Mouse (Mus musculus) layer of hippocampus, adult 2 months (tissue): ENCODE data around the gene 4931428F04Rik. TPM values are rescaled to one million over a fixed set of nuclear protein-coding genes. Genes with fewer than 3 reads are reported as not detected.

ENCODE experiments used
- DNase-seq, 2 experiments: peaks; one replicate each; pipeline ENCODE4 v3.0.0; 2022; ENCODE audit warnings: low spot score in 2 of 2
- H3K27ac ChIP-seq: fragments of 200-600 bp; 2 replicates; pipeline ENCODE4 v1.8.1; 2022
- H3K4me3 ChIP-seq: fragments of 200-600 bp; 2 replicates; pipeline ENCODE4 v1.8.1; 2022; ENCODE audit warnings: mild to moderate bottlenecking
- CTCF ChIP-seq: fragments of 200-600 bp; conservative IDR thresholded peaks from 2 replicates; pipeline ENCODE4 v1.8.1; 2022; ENCODE audit warnings: antibody characterized with exemption, mild to moderate bottlenecking, moderate library complexity
- total RNA-seq, 2 experiments: library from RNA; stranded (reverse); gene quantifications; 2 replicates each; pipeline ENCODE4 v1.2.3; 2021

The 4931428F04Rik gene
- total RNA-seq, 2 experiments from 2014 or later, result 20.0 to 24.4 TPM

DNA sequence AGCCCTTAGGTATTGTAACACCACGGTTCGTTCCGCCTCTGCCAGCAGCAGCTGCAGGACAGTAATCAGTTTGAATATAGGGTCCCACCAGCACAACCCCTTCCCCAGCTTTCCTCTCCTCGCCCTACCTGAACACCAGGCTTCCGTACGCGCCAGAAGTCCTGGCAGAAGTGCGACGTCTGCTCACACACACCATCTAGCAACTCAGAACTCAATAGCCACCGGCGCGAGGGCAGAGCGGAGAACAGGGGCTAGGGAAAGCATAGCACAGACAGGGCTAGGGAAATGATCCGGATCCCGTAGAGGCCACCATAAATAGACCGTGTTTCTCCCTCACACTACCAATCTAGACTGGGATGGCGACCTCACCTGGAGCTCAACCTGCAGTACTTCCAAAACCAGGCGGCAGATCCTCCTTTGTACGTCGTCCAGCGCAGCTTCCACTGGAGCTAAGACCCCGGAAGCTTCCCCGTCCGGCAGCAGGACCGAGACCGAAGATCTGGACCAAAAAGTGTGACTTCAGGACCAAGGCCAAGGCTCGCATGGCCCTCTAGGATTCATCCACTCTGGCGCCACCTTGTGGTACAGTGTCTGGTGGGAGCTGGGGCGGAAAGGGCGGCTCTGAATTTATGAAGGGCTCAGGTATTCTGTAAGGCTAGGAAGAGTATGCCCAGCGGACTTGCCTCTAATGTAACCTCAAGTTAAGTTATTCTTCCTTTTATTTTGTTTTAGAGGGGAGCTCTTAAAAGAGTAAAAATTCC is 1.1 kb upstream of the 4931428F04Rik start:
- DNase-seq, result peak; percentile 61 to 80
- Histone ChIP-seq H3K27ac (no peak overlapping the region), H3K4me3 (peak overlapping the region; percentile 78)
- TF ChIP-seq CTCF, result peak; percentile 94

DNA sequence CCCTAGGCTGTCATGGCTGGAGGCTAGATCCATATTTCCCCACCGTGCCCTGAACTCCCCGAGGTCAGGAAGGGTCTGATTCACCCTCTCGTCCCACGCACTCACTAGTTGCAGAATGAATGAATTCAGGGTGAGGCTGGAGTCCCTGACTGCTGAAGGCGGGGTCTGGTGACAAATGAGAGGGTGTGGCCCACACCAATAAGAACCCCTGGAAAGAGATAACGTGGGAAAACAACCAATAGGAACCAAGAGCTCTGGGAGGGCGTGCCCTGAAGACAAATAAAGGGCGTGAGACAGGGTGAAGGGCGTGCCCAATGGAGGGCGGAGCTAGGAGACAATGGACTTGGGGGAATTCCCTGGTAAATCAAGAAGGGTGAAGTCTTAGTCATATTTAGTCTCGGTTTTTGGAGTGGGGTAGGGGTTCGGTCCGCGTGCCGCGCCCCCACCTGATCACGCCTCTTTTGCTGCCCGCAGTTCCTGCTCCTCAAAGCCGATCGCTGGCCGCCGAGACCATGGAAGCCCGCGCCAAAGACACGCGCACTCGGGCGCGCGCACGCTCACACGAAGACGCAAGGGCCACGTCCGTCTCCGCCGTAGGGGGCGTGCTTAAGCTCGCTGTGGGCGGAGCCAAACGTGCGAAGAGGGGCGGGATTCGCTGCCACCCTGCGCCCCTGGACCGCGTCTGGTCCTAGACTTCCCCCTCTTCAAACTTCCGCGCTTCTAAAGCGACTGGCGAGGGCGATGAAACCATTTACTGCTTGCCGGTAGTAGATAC is 519 bp downstream of the 4931428F04Rik start:
- TF ChIP-seq CTCF, result peak; percentile 40
- Histone ChIP-seq H3K27ac (peak overlapping the region; percentile 89), H3K4me3 (peak overlapping the region; percentile 78)
- DNase-seq, result peak; percentile 94 to 96

DNA sequence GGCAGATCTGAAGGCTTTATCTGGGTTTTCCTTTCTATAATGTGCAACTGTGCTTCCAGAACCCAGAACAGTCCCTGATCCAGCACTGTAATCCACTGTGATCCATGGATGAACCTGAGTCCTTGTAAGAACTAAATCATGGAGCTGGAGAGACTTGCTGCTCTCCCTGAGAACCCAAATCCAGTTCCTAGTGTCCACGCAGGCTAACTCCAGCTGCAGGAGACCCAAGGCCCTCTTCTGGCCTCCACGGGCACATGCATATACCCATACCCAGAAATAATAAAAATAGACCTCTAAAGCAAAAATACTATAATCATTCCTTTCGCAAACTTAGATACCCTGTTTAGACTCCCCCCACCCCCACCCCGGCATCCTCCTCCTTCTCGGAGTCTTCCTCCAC is 1.4 kb downstream of the 4931428F04Rik start:
- Histone ChIP-seq H3K27ac (no peak overlapping the region), H3K4me3 (peak overlapping the region; percentile 78; the same call in 1 of the 2 replicates)
- no peak for DNase-seq
- TF ChIP-seq CTCF, result no peak

DNA sequence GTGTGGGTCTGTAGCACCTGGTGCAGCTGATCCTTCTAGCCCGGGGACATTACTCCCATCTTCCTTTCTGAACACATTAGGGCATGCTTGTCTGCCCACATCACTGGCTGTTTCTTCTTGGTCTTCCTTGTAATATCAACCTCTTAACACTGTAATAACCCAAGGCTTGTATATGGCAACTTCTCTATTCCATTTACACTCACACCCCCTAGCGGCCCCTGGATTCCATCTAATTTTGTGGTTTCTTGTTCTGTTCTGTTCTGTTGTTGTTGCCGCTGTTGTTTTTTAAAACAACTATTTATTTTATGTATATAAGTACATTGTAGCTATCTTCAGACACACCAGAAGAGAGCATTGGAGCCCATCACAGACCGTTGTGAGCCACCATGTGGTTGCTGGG is 2.8 kb downstream of the 4931428F04Rik start:
- peak; percentile 30 for TF ChIP-seq CTCF
- DNase-seq, result no peak
- H3K27ac ChIP-seq, result no peak overlapping the region
- H3K4me3 ChIP-seq, result no peak overlapping the region

DNA sequence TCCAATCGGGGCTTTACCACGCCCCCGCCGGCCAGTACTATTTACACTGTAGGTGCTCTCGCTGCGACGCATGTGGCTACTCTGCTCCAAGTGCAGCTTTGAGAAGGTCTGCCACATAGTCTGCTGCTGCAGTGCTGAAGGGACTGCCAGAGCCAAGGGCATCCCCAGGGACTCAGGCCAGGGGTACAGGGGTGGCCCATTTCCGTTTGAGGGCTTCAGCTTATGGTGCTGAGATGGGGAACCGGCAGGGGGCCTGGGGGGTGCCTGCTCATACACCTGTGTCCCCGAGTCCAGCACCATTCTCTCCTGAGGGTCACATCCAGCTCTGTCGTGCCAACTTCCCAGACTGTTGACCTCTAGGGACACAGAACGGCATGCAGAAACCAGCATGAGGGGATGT is 4.2 kb downstream of the 4931428F04Rik start:
- no peak for TF ChIP-seq CTCF
- DNase-seq, result no peak
- Histone ChIP-seq H3K4me3 (no peak overlapping the region), H3K27ac (no peak overlapping the region)

DNA sequence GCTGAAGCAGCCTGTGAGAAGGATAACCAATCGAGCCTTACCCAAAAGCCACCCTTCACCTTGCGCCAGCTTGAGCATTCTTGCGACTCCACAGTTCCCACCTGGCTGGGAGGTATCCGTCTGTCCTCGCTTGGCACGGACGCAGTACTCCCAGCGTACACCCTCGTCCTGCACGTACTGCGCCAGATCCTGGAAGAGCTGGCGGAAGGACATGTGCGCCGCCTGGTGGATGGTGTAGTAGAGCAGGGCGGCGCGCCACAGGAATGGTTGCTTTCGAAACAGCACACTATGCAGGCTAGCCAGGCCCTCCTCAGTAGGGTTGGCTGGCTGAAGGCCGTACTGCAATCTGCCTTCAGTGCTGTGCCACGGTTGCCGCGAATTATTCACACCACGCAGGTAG is 6.6 kb downstream of the 4931428F04Rik start:
- 0 out of 2 replicates have a peak overlapping the region, but pooled peaks have one; percentile 39 for H3K27ac ChIP-seq
- peak overlapping the region; percentile 18; the same call in 1 of the 2 replicates for H3K4me3 ChIP-seq
- no peak for DNase-seq
- TF ChIP-seq CTCF, result peak; percentile 81

DNA sequence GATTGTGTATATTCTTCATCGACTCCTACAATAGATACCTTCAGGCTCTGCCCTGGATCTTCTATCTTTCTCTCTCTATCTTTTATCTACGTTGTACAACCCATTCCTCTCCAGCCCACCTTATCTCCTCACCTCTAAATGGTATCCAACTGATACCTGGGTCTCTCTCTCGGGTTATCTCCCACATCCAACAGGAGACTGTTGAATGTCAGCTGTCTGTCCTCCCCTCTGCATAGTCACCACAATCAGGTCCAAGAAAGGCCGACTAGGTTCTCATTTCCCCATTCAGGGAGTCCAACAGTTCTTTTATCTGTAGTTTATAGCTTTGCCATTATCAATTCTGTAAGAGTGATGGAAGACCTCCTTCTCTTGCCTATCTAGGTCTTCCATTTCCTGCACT is 7.4 kb downstream of the 4931428F04Rik start:
- Histone ChIP-seq H3K27ac (no peak overlapping the region), H3K4me3 (no peak overlapping the region)
- no peak for DNase-seq
- TF ChIP-seq CTCF, result no peak

DNA sequence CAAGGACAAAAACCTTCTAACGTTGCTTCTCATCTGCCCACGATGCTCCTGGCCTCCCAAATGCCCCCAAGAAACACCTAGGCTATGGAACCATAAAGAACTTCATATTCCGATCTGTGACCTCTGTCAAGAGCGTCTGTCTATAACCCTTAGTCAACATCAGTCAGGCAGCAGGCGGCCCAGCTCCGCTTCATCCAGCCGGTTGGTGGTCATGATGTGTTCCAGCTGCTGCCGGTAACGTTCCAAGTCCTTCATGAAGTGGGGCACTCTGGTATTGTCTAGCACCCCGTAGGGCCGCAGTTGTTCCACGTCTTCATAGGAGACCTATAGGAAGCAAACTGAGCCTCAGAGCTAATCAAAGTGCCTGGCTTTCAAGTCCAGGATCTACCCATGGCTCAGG is 7.8 kb downstream of the 4931428F04Rik start:
- H3K4me3 ChIP-seq, result no peak overlapping the region
- no peak for DNase-seq
- H3K27ac ChIP-seq, result no peak overlapping the region
- no peak for TF ChIP-seq CTCF

DNA sequence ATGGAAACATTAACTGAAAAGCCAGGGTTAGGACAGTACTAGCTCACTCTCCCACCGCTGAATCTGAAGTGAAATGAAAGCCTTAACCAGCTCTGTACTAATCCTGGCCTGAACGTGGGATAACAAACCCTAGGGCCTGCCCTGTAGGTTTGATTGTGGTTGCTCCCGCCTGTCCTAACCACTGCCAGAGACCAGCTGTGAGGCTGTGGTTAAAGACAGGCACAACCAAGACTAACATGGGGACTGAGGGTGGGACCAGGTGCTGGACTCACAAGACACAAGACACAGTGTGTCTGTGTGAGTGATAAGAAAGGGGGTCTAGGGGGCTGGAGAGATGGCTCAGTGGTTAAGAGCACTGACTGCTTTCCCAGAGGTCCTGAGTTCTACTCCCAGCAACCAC is 9.1 kb downstream of the 4931428F04Rik start:
- no peak for TF ChIP-seq CTCF
- no peak for DNase-seq
- Histone ChIP-seq H3K27ac (no peak overlapping the region), H3K4me3 (no peak overlapping the region)

DNA sequence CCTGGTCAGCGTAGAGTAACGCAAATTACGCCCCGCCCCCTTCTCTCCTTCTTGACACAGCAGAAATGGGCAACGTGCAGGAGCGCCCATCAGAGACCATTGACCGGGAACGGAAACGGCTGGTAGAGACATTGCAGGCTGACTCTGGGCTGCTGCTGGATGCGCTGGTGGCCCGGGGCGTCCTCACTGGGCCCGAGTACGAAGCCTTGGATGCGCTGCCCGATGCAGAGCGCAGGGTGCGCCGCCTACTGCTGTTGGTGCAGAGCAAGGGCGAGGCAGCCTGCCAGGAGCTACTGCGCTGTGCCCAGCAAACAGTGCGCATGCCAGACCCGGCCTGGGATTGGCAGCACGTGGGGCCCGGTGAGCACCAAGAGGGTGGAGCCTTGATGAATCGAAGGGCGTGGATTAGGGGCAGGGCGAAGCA is 10.7 kb downstream of the 4931428F04Rik start:
- H3K4me3 ChIP-seq, result peak overlapping the region; percentile 51
- peak overlapping the region; percentile 70 for H3K27ac ChIP-seq
- TF ChIP-seq CTCF, result peak; percentile 55
- peak; percentile 89 to 90 for DNase-seq

DNA sequence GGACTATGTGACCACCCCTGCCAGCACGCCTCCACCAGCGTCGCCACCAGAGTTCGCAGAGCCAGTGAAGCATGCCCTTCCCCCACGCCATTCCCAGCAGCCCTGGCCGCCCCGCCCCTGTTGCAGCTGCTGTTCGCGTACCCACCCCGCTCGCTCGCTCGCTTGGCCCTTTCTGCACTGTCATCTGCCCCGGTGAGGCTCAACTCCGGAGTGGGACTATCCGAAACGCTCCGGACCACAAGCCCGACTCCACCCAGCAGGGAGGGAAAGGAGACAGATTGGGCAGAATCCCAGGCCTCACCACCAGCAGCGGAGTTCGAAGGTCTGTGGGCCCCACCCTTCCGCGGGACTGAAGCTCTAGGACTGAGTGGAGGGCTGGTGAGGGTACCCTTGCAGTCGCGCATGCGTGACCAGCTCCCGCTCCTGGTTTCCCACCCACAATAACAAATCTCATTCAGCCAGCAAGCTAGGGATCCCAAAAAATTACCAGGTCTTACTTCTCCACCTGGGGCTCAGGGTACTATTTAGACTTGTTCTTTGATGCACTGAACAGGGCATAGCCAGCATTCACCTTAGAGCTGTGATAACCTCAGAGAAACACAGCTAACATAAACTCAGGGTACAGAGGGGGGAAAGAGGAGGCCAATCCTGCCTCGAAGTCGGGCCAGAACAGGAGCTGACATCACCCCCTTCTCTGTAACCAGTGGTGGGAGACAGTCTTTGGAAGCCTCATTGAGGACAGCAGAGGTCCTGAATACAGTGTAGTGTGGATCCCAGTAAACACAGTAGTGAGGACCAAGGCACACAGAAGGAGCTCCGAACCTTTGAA is 13.2 kb downstream of the 4931428F04Rik start:
- H3K4me3 ChIP-seq, result peak overlapping the region; percentile 54
- no peak for TF ChIP-seq CTCF
- DNase-seq, result peak in 1 of 2 experiments; percentile 48
- H3K27ac ChIP-seq, result peak overlapping the region; percentile 70

DNA sequence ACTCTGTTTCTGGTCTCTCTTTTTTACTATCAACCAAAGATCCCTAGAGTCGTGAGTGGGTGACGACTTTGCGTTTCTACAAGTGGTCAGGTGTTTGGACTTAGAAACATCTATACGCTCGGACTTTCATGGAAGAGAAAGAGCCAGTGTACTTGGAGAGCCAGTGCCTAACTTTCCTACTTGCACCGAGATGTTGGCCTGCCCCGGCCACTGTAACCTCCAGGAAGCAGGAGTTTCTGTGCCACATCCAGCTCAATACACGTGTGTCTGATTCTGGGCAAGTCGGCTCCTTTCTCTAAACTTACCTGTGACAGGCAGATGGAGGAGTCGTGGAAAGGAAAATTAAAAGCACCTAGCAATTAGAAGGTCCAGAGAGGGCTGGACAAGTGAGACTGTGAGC is 13.8 kb downstream of the 4931428F04Rik start, which contains the start of gene Nol3:
Nol3 (plus strand) TSS at position 301 of the 400 bp plus-strand sequence.
- TF ChIP-seq CTCF, result no peak
- Histone ChIP-seq H3K4me3 (peak within 1 kb of the TSS; percentile 54), H3K27ac (peak within 1 kb of the TSS; percentile 70)
- no peak for DNase-seq

DNA sequence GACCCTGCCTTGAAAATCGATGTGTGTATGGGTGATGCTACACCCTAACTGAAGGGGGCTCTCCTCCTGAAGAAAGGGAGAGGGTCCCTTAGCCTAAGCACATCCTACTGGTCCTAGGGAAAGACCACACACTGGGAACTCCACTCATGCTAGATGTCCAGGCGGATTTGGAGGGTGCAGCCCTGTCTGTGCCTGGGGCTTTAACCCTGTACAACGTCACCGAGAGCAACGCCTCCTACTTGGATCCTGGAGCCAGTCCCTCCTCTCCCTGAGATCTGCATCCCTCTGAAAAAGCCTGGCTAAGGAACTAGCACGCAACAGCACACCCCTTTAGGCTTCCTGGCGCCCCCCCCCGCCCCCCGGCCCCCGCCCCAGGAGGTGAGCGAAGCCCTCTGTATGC is 14.3 kb downstream of the 4931428F04Rik start:
- Histone ChIP-seq H3K4me3 (peak overlapping the region; percentile 54; the same call in 1 of the 2 replicates), H3K27ac (no peak overlapping the region)
- DNase-seq, result no peak

More for the DNA sequence above, 14.3 kb downstream of the 4931428F04Rik start:
- peak; percentile 36 for TF ChIP-seq CTCF
